Mouse (Mus musculus): ENCODE measurements around the gene Camta2.

Gene Camta2

GRCm38 (mm10) chr11:70646691-70647650 is 40.9 kb downstream of the Camta2 start, which contains the start of the genes Rnf167 and Slc25a11:
Gene Rnf167, plus strand, starts transcription at chr11:70647235.
Gene Slc25a11, minus strand, starts transcription at chr11:70647479.
- DNase-seq = peak; percentile 96 to 98

GRCm38 (mm10) chr11:70646259-70646555 is 41.7 kb downstream of the Camta2 start:
- DNase-seq = no peak

- no peak for DNase-seq
Observed at GRCm38 (mm10) chr11:70645461-70646258, 42.2 kb downstream of the Camta2 start.

GRCm38 (mm10) chr11:70644564-70645103 is 43.3 kb downstream of the Camta2 start:
- no peak for DNase-seq

- DNase-seq = no peak
Observed at GRCm38 (mm10) chr11:70643051-70643450, 44.9 kb downstream of the Camta2 start.

- DNase-seq = no peak
Observed at GRCm38 (mm10) chr11:70641241-70641640, 46.7 kb downstream of the Camta2 start.

GRCm38 (mm10) chr11:70639976-70640375 is 47.9 kb downstream of the Camta2 start:
- DNase-seq = no peak

GRCm38 (mm10) chr11:70638714-70639278 is 49.1 kb downstream of the Camta2 start, which contains the start of gene Gp1ba:
Gene Gp1ba, plus strand, starts transcription at chr11:70639122.
- no peak for DNase-seq

- no peak for DNase-seq
Observed at GRCm38 (mm10) chr11:70638293-70638692, 49.6 kb downstream of the Camta2 start.

GRCm38 (mm10) chr11:70637764-70638163 is 50.1 kb downstream of the Camta2 start:
- no peak for DNase-seq

GRCm38 (mm10) chr11:70635601-70636000 is 52.3 kb downstream of the Camta2 start:
- no peak for DNase-seq

GRCm38 (mm10) chr11:70630129-70630528 is 57.8 kb downstream of the Camta2 start:
- DNase-seq = no peak

- DNase-seq = no peak
Observed at GRCm38 (mm10) chr11:70629557-70629956, 58.3 kb downstream of the Camta2 start.

- DNase-seq = no peak
Observed at GRCm38 (mm10) chr11:70628431-70628830, 59.5 kb downstream of the Camta2 start.

GRCm38 (mm10) chr11:70626877-70627276 is 61.0 kb downstream of the Camta2 start:
- no peak for DNase-seq

GRCm38 (mm10) chr11:70625473-70625872 is 62.4 kb downstream of the Camta2 start:
- peak in 1 of 2 experiments; percentile 59 for DNase-seq

- no peak for DNase-seq
Observed at GRCm38 (mm10) chr11:70623053-70623742, 64.7 kb downstream of the Camta2 start.

GRCm38 (mm10) chr11:70621972-70622814 is 65.7 kb downstream of the Camta2 start:
- no peak for DNase-seq
